Mouse (Mus musculus) megakaryocyte, embryonic 14.5 days (primary cell): ENCODE results near the gene Ylpm1. TPM values are rescaled to one million over a fixed set of nuclear protein-coding genes. Genes with fewer than 3 reads are reported as not detected.

Source experiments
- H3K27me3 ChIP-seq: replicated peaks from 2 replicates; pipeline ENCODE3; 2012; ENCODE audit warnings: inconsistent platforms
- H3K36me3 ChIP-seq: replicated peaks from 2 replicates; pipeline ENCODE3; 2012; ENCODE audit warnings: low read length, inconsistent platforms, mixed read lengths
- H3K4me1 ChIP-seq: 2 replicates; pipeline ENCODE4 v1.6.1; 2012; ENCODE audit warnings: inconsistent platforms
- H3K4me3 ChIP-seq: replicated peaks from 2 replicates; pipeline ENCODE3; 2012; ENCODE audit warnings: moderate library complexity, mild to moderate bottlenecking, inconsistent platforms
- H3K9me3 ChIP-seq: 2 replicates; pipeline ENCODE4 v1.6.1; 2012; ENCODE audit warnings: inconsistent platforms
- FLI1 ChIP-seq: IDR thresholded peaks from 2 replicates; pipeline ENCODE4 v1.6.1; 2012; ENCODE audit warnings: low read length, inconsistent platforms, mixed read lengths
- GATA1 ChIP-seq: IDR thresholded peaks from 3 replicates; pipeline ENCODE4 v1.6.1; 2012; ENCODE audit warnings: mixed read lengths, low read length, inconsistent platforms, borderline replicate concordance
- polyA plus RNA-seq: library from polyadenylated mRNA; stranded (reverse); fragments of >175 nt; gene quantifications from 2 replicates; pipeline ENCODE4 v1.2.3, GENCODE M21; 2012; ENCODE audit warnings: low replicate concordance; ENCODE audit not compliant: insufficient read depth

The Ylpm1 gene
- polyA plus RNA-seq, 1 experiment = 8.8 TPM

DNA sequence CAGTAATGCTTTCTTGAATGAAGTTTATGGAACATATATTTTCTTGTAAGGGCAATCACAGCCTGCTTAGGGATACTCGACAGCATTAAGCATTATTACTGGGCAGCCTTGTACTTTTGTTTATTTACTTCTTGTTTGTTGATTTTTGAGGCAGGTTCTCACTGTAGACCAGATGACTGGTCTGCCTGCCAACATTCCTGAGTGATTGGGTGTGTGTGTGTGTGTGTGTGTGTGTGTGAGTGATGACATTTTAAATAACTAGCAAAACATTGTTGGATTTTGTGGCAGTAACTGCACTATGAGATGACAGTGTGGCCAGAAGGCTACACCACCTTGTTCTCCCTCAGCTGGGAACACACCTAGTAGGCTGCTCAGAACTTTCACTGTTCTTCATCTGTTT, 13.7 kb downstream of the Ylpm1 start:
- no peak overlapping the region for H3K4me3 ChIP-seq
- TF ChIP-seq GATA1 = no peak
- TF ChIP-seq FLI1 = no peak
- H3K4me1 ChIP-seq = peaks cover 12% of the 10 kb centered on the region; the same call in 1 of the 2 replicates
- H3K9me3 ChIP-seq = no peaks in the 10 kb centered on the region
- H3K27me3 ChIP-seq = no peaks in the 10 kb centered on the region
- H3K36me3 ChIP-seq = peaks cover 35% of the 10 kb centered on the region

DNA sequence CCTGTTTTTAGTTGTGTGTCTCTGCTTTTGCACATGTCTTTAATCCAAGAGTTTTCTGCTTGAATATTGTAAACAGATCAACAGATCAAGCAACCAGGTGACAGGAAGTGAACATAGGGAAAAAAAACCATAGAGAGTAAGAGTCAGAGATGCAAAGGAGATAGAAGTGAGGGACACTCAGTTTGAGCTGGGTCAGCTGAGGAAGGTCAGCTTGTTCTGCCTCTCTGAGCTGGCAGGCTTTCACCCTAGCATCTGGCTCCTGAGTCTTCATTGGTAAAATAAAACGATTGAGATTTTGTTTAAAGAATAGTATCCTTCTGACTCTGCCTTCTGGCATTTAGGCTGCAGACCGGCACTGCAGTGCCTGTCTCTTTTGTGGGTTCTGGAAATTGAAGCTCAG, 14.4 kb downstream of the Ylpm1 start:
- Histone ChIP-seq H3K4me1 (peaks cover 12% of the 10 kb centered on the region; the same call in 1 of the 2 replicates), H3K27me3 (no peaks in the 10 kb centered on the region), H3K36me3 (peaks cover 35% of the 10 kb centered on the region), H3K9me3 (no peaks in the 10 kb centered on the region), H3K4me3 (no peak overlapping the region)
- TF ChIP-seq FLI1 (no peak), GATA1 (no peak)

GRCm38 (mm10) chr12:85012185-85012584, 16.1 kb downstream of the Ylpm1 start:
- no peaks in the 10 kb centered on the region for H3K9me3 ChIP-seq
- H3K4me3 ChIP-seq = no peak overlapping the region
- TF ChIP-seq GATA1 (no peak), FLI1 (no peak)
- peaks cover 6% of the 10 kb centered on the region; the same call in 1 of the 2 replicates for H3K4me1 ChIP-seq
- H3K27me3 ChIP-seq = no peaks in the 10 kb centered on the region
- peaks cover 48% of the 10 kb centered on the region for H3K36me3 ChIP-seq

DNA sequence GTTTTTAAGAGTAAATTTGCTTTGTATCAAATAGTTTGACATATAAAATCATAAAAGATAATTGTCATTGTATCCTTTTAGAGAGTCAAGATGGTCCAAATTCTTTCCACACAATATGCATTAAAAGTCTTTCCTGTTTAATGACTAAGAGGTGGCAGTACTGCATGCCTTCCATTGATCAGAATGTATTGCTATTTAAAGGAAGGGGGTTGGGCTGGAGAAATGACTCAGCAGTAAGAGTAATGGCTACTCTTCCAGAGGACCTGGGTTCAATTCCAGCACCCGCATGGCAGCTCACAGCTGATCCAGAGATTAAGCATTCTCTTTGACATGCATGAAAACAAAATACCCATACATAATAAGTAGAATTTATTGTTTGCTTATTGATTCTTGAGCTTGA, 25.9 kb downstream of the Ylpm1 start:
- Histone ChIP-seq H3K27me3 (no peaks in the 10 kb centered on the region), H3K4me3 (no peak overlapping the region), H3K36me3 (peaks cover 33% of the 10 kb centered on the region), H3K9me3 (no peaks in the 10 kb centered on the region), H3K4me1 (peaks cover 24% of the 10 kb centered on the region)
- no peak for TF ChIP-seq GATA1
- TF ChIP-seq FLI1 = no peak

- H3K36me3 ChIP-seq = peaks cover 81% of the 10 kb centered on the region
Measured at GRCm38 (mm10) chr12:85032710-85033109, 36.6 kb downstream of the Ylpm1 start.

DNA sequence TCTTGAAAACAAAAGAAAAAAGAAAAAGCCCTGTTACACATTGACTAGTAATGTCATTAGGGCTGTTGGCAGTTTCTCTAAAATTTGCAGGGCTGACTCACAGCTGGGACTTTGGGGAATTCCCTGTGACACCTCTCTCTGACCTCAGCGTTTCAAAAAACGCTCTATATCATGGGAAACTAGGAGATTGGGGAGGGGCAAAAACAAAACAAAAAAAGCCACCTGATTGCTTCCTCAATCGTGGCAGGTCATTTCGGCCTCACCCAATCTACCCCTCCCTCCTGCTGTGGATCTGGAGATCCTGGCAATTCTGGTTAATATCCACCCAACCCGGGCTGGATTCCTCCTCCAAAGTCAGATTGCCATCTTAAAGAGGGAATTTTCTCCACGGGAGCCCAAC, 55.1 kb downstream of the Ylpm1 start:
- H3K27me3 ChIP-seq = no peaks in the 10 kb centered on the region
- TF ChIP-seq GATA1 (no peak), FLI1 (no peak)
- H3K36me3 ChIP-seq = peaks cover 89% of the 10 kb centered on the region
- H3K9me3 ChIP-seq = no peaks in the 10 kb centered on the region
- H3K4me1 ChIP-seq = no peaks in the 10 kb centered on the region
- H3K4me3 ChIP-seq = no peak overlapping the region

More at GRCm38 (mm10) chr12:85032710-85033109, 36.6 kb downstream of the Ylpm1 start:
- H3K4me3 ChIP-seq = no peak overlapping the region
- TF ChIP-seq FLI1 (no peak), GATA1 (no peak)
- H3K4me1 ChIP-seq = no peaks in the 10 kb centered on the region
- H3K9me3 ChIP-seq = no peaks in the 10 kb centered on the region
- no peaks in the 10 kb centered on the region for H3K27me3 ChIP-seq

GRCm38 (mm10) chr12:85071043-85071442, 74.9 kb downstream of the Ylpm1 start:
- no peaks in the 10 kb centered on the region for H3K9me3 ChIP-seq
- H3K4me1 ChIP-seq = no peaks in the 10 kb centered on the region
- no peak for TF ChIP-seq FLI1
- TF ChIP-seq GATA1 = no peak
- H3K4me3 ChIP-seq = no peak overlapping the region
- no peaks in the 10 kb centered on the region for H3K27me3 ChIP-seq
- peaks cover 80% of the 10 kb centered on the region for H3K36me3 ChIP-seq

DNA sequence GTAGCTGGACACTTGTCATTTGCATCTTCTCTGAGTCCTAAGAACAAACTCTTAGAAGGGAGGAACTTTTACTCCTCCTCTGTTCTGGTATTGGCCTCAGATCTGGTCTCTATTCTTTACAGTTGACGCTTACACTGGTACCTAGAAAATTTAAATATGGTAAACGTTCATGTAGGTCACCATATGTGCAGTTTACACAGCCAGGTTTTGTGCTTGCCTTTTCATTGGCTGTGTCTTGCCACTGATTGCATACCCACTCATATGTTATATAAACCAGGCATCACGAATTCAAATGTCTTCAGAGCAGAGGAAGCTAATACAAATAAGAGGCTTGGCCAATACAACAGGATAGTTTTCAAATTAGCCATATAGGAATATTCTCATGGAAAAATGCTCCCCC, 81.0 kb downstream of the Ylpm1 start:
- Histone ChIP-seq H3K36me3 (peaks cover 48% of the 10 kb centered on the region), H3K4me1 (no peaks in the 10 kb centered on the region), H3K4me3 (no peak overlapping the region), H3K27me3 (no peaks in the 10 kb centered on the region), H3K9me3 (no peaks in the 10 kb centered on the region)
- no peak for TF ChIP-seq GATA1
- no peak for TF ChIP-seq FLI1

GRCm38 (mm10) chr12:85084257-85084656, 88.1 kb downstream of the Ylpm1 start:
- no peaks in the 10 kb centered on the region for H3K27me3 ChIP-seq
- TF ChIP-seq GATA1 (no peak), FLI1 (no peak)
- H3K36me3 ChIP-seq = peaks cover 26% of the 10 kb centered on the region
- H3K9me3 ChIP-seq = peaks cover 3% of the 10 kb centered on the region; the same call in 1 of the 2 replicates
- H3K4me3 ChIP-seq = no peak overlapping the region
- H3K4me1 ChIP-seq = peaks cover 7% of the 10 kb centered on the region; the same call in 1 of the 2 replicates

- TF ChIP-seq FLI1 (no peak), GATA1 (no peak)
- H3K4me1 ChIP-seq = peaks cover 7% of the 10 kb centered on the region; the same call in 1 of the 2 replicates
- H3K9me3 ChIP-seq = peaks cover 4% of the 10 kb centered on the region; the same call in 1 of the 2 replicates
- H3K36me3 ChIP-seq = peaks cover 33% of the 10 kb centered on the region
- no peak overlapping the region for H3K4me3 ChIP-seq
- no peaks in the 10 kb centered on the region for H3K27me3 ChIP-seq
Measured at GRCm38 (mm10) chr12:85084941-85085340, 88.8 kb downstream of the Ylpm1 start.
